Mouse (Mus musculus) stomach, postnatal 0 days (tissue): ENCODE data around the gene Tnik.

Experiments
- CTCF ChIP-seq: IDR thresholded peaks from 2 replicates; pipeline ENCODE4 v1.5.1; 2016; ENCODE audit warnings: antibody characterized with exemption, low read depth, mild to moderate bottlenecking, moderate library complexity
- EP300 ChIP-seq: optimal IDR thresholded peaks from 2 replicates; pipeline ENCODE3; 2016; ENCODE audit warnings: antibody characterized with exemption

- TF ChIP-seq CTCF (no peak), EP300 (no peak)
Observed at GRCm38 (mm10) chr3:28529548-28529947, 266.5 kb downstream of the Tnik start.
